In the genomic region with DNA sequence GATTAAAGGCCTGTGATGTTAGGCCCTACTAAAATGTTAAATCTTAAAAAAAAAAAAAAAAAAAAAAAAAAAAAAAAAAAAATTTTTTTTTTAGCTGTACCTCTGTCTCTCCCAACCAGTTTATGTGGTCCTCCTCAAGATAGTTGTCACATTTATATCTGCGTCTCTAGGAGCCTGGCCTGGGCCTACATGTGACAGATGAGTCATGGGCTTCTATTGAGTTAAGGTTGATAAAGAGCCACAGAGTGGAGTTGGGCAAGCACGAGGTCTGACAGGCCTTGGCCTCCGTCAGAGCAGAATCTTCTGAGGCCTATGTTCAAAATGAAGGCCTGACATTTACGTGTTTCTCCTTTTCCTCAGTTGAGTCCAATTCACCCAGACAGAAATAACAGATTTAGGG, we compare ENCODE assay signal across 33 mouse cellular contexts. TPM values are rescaled to one million over a fixed set of nuclear protein-coding genes. Genes with fewer than 3 reads are reported as not detected.
A peak's percentile ranks its signal among the peaks of the same experiment; 100 is the strongest.
DNase-seq lines count a peak whose midpoint lies in the region; ATAC-seq and TF ChIP-seq lines count a peak whose summit lies in the region.
"Had no signal": no experiment of that assay in that cellular context is flagged by ENCODE, and none has a peak within 500 bp of the region (broad histone marks: within the 10 kb centered on the region; RNA-seq: fewer than 3 reads in every experiment).

No protein-coding gene starts in this region.

- H3K9me3 ChIP-seq in intestine, embryonic 16.5 days (ENCODE audit: control insufficient read depth, low read length) = no peaks in the 10 kb centered on the region
- H3K9me3 ChIP-seq in intestine, embryonic 15.5 days = no peaks in the 10 kb centered on the region
- no peaks in the 10 kb centered on the region for H3K9me3 ChIP-seq in intestine, postnatal 0 days (ENCODE audit: control insufficient read depth)
- H3K9me3 ChIP-seq: forebrain, embryonic 12.5 days; hindbrain, embryonic 12.5 days; limb, embryonic 15.5 days; liver, embryonic 13.5 days; neural tube, embryonic 15.5 days; stomach, embryonic 15.5 days had no signal

- no peaks in the 10 kb centered on the region for H3K36me3 ChIP-seq in intestine, embryonic 16.5 days (ENCODE audit: control insufficient read depth, insufficient read depth, low read length)
- no peaks in the 10 kb centered on the region for H3K36me3 ChIP-seq in intestine, embryonic 15.5 days
- H3K36me3 ChIP-seq in intestine, postnatal 0 days (ENCODE audit: control insufficient read depth, insufficient read depth) = no peaks in the 10 kb centered on the region
- H3K36me3 ChIP-seq: forebrain, embryonic 12.5 days; hindbrain, embryonic 12.5 days; limb, embryonic 15.5 days; liver, embryonic 13.5 days; neural tube, embryonic 15.5 days; stomach, embryonic 15.5 days had no signal

- H3K4me1 ChIP-seq in intestine, embryonic 16.5 days (ENCODE audit: control insufficient read depth, insufficient read depth, low read length) = no peaks in the 10 kb centered on the region
- no peaks in the 10 kb centered on the region for H3K4me1 ChIP-seq in intestine, embryonic 15.5 days (replicated peaks)
- H3K4me1 ChIP-seq in intestine, postnatal 0 days (replicated peaks; ENCODE audit: control insufficient read depth, insufficient read depth, low read length) = no peaks in the 10 kb centered on the region
- H3K4me1 ChIP-seq: forebrain, embryonic 12.5 days; hindbrain, embryonic 12.5 days; limb, embryonic 15.5 days; liver, embryonic 13.5 days; neural tube, embryonic 15.5 days; stomach, embryonic 15.5 days had no signal

- H3K4me2 ChIP-seq in intestine, embryonic 16.5 days (ENCODE audit: low read depth, low read length) = no peak overlapping the region
- no peak overlapping the region for H3K4me2 ChIP-seq in intestine, embryonic 15.5 days (replicated peaks)
- no peak overlapping the region for H3K4me2 ChIP-seq in intestine, postnatal 0 days (replicated peaks; ENCODE audit: low read depth)
- H3K4me2 ChIP-seq: forebrain, embryonic 12.5 days; heart, embryonic 11.5 days; hindbrain, embryonic 12.5 days; limb, embryonic 15.5 days; liver, embryonic 13.5 days; neural tube, embryonic 15.5 days; stomach, embryonic 15.5 days had no signal

- H3K4me3 ChIP-seq in intestine, embryonic 16.5 days (ENCODE audit: low read length) = no peak overlapping the region
- no peak overlapping the region for H3K4me3 ChIP-seq in intestine, embryonic 15.5 days (replicated peaks)
- no peak overlapping the region for H3K4me3 ChIP-seq in intestine, postnatal 0 days (ENCODE audit: low read depth, low read length)
- H3K4me3 ChIP-seq: forebrain, embryonic 12.5 days; hindbrain, embryonic 12.5 days; limb, embryonic 15.5 days; liver, embryonic 13.5 days; neural tube, embryonic 15.5 days; stomach, embryonic 15.5 days had no signal

- 0 out of 2 replicates have a peak, but pooled peaks have one; percentile 38 for ATAC-seq in intestine, embryonic 16.5 days
- no peak for ATAC-seq in intestine, embryonic 15.5 days
- 0 out of 2 replicates have a peak, but pooled peaks have one; percentile 33 for ATAC-seq in intestine, postnatal 0 days
- ATAC-seq: forebrain, postnatal 0 days; lung, postnatal 0 days; Patski had no signal

- TF ChIP-seq CTCF in intestine, postnatal 0 days (IDR thresholded peaks at IDR 0.05; ENCODE audit: low read depth) = no peak

- H3K27ac ChIP-seq in intestine, embryonic 16.5 days (ENCODE audit: low read length) = no peak overlapping the region
- no peak overlapping the region for H3K27ac ChIP-seq in intestine, embryonic 15.5 days
- no peak overlapping the region for H3K27ac ChIP-seq in intestine, postnatal 0 days (ENCODE audit: low read depth, low read length)
- H3K27ac ChIP-seq: forebrain, embryonic 12.5 days; hindbrain, embryonic 12.5 days; kidney, postnatal 0 days; limb, embryonic 15.5 days; liver, embryonic 13.5 days; neural tube, embryonic 15.5 days; stomach, embryonic 15.5 days had no signal

- H3K27me3 ChIP-seq in intestine, embryonic 16.5 days (replicated peaks; ENCODE audit: control insufficient read depth, insufficient read depth, low read length) = no peaks in the 10 kb centered on the region
- no peaks in the 10 kb centered on the region for H3K27me3 ChIP-seq in intestine, embryonic 15.5 days (replicated peaks)
- H3K27me3 ChIP-seq in intestine, postnatal 0 days (replicated peaks; ENCODE audit: control insufficient read depth, insufficient read depth, low read length) = no peaks in the 10 kb centered on the region
- H3K27me3 ChIP-seq: forebrain, embryonic 12.5 days; hindbrain, embryonic 12.5 days; limb, embryonic 15.5 days; neural tube, embryonic 15.5 days; Patski; stomach, embryonic 15.5 days had no signal

- DNase-seq in adrenal gland, postnatal 14 days = peak; percentile 51
- no peak for DNase-seq in right cerebral cortex, postnatal 36 days (ENCODE audit: low spot score in 2 of 2)
- DNase-seq in urinary bladder, postnatal 36 days (ENCODE audit: low spot score in 2 of 2) = no peak
- no peak for DNase-seq in thymus, postnatal 14 days
- DNase-seq: B cell, adult 2 months; cerebellum, adult 11 months; cerebellum, adult 9-10 months; forebrain, postnatal 0 days; gastrocnemius, postnatal 10 days; heart, adult 11 months; heart, postnatal 36 days; kidney, adult 2 months; kidney, postnatal 4 days; left cerebral cortex, postnatal 4 days; liver, embryonic 13.5 days; lung, adult 18-20 months; lung, postnatal 4 days; midbrain, embryonic 14.5 days; retina, postnatal 1 day; right cerebral cortex, postnatal 14 days; thymus, postnatal 25 days had no signal

- no peak overlapping the region for H3K9ac ChIP-seq in intestine, embryonic 16.5 days (ENCODE audit: low read depth, low read length)
- no peak overlapping the region for H3K9ac ChIP-seq in intestine, embryonic 15.5 days
- no peak overlapping the region for H3K9ac ChIP-seq in intestine, postnatal 0 days (ENCODE audit: low read depth, low read length)
- H3K9ac ChIP-seq: forebrain, embryonic 12.5 days; forebrain, postnatal 0 days; hindbrain, embryonic 12.5 days; limb, embryonic 15.5 days; liver, embryonic 13.5 days; neural tube, embryonic 15.5 days; stomach, embryonic 15.5 days had no signal

- 77% methylated on average over 4 of the region's 4 CpGs for WGBS in intestine, embryonic 16.5 days
- WGBS in intestine, embryonic 15.5 days = 84% methylated on average over 4 of the region's 4 CpGs
- 59% methylated on average over 4 of the region's 4 CpGs for WGBS in intestine, postnatal 0 days

RNA-seq across cellular contexts. Expression of gene Iqgap1, which starts 12.4 kb away (rescaled TPM):
- polyA plus RNA-seq in intestine, embryonic 16.5 days (2015; fragmentation: Nextera tagmentation; extraction: Ambion mirVana) = 64.3 and 66.2 TPM in 2 replicates
- polyA plus RNA-seq in intestine, embryonic 15.5 days (2015; fragmentation: Nextera tagmentation; extraction: Ambion mirVana) = 72.9 and 76.2 TPM in 2 replicates
- 70.0 and 95.3 TPM in 2 replicates for total RNA-seq in adrenal gland, postnatal 14 days (2021)
- 32.3 and 34.1 TPM in 2 replicates for polyA plus RNA-seq in intestine, postnatal 0 days (2015; fragmentation: Nextera tagmentation; extraction: Ambion mirVana)

RNA-seq across cellular contexts. Expression of gene Zscan2, which starts 47.3 kb away (rescaled TPM):
- 1.4 TPM in 2 replicates for polyA plus RNA-seq in intestine, embryonic 16.5 days (2015; fragmentation: Nextera tagmentation; extraction: Ambion mirVana)
- polyA plus RNA-seq in intestine, embryonic 15.5 days (2015; fragmentation: Nextera tagmentation; extraction: Ambion mirVana) = 1.1 and 1.6 TPM in 2 replicates
- total RNA-seq in adrenal gland, postnatal 14 days (2021) = 4.9 and 8.3 TPM in 2 replicates
- 0.68 and 0.80 TPM in 2 replicates for polyA plus RNA-seq in intestine, postnatal 0 days (2015; fragmentation: Nextera tagmentation; extraction: Ambion mirVana)
